ENCODE assay signal across 17 mouse cellular contexts in genomic region chr4:152406531-152406930, GRCm38 (mm10).
DNase-seq lines count a peak whose midpoint lies in the region; ATAC-seq and TF ChIP-seq lines count a peak whose summit lies in the region.
"Had no signal": no experiment of that assay in that cellular context is flagged by ENCODE, and none has a peak within 500 bp of the region (broad histone marks: within the 10 kb centered on the region; RNA-seq: fewer than 3 reads in every experiment).

No protein-coding gene starts in this region.

- H3K4me2 ChIP-seq in forebrain, embryonic 12.5 days = no peak overlapping the region
- H3K4me2 ChIP-seq in forebrain, embryonic 11.5 days (ENCODE audit: low read depth, low read length, severe bottlenecking) = no peak overlapping the region
- H3K4me2 ChIP-seq: heart, embryonic 12.5 days; neural tube, embryonic 12.5 days had no signal

- no peaks in the 10 kb centered on the region for H3K36me3 ChIP-seq in forebrain, embryonic 12.5 days (replicated peaks)
- H3K36me3 ChIP-seq in forebrain, embryonic 11.5 days (ENCODE audit: control insufficient read depth, insufficient read depth, low read length) = no peaks in the 10 kb centered on the region
- H3K36me3 ChIP-seq in limb, embryonic 10.5 days = no peaks in the 10 kb centered on the region
- H3K36me3 ChIP-seq: heart, embryonic 12.5 days; neural tube, embryonic 12.5 days had no signal

- H3K4me1 ChIP-seq in forebrain, embryonic 12.5 days = peaks cover 32% of the 10 kb centered on the region
- H3K4me1 ChIP-seq in forebrain, embryonic 11.5 days (replicated peaks; ENCODE audit: control insufficient read depth, insufficient read depth, low read length) = peaks cover 11% of the 10 kb centered on the region
- 0 out of 2 replicates have a peak, but pooled peaks cover 2% of the 10 kb centered on the region for H3K4me1 ChIP-seq in limb, embryonic 10.5 days

- DNase-seq in forebrain, embryonic 11.5 days (ENCODE audit: low spot score) = no peak
- no peak for DNase-seq in layer of hippocampus, adult 2 months (ENCODE audit: low spot score in 2 of 2)
- DNase-seq in layer of hippocampus, adult 8-10 months (ENCODE audit: low spot score in 2 of 2) = no peak
- peak; percentile 22 for DNase-seq in NIH3T3 (ENCODE audit: low read depth)
- DNase-seq in limb, embryonic 10.5 days (ENCODE audit: low spot score) = no peak
- DNase-seq in urinary bladder, adult 2 months (ENCODE audit: low spot score) = no peak
- DNase-seq: layer of hippocampus, adult 9-11 months; liver; liver, postnatal 0 days; lung, postnatal 14 days; thymus, postnatal 25 days had no signal

- no peaks in the 10 kb centered on the region for H3K9me3 ChIP-seq in forebrain, embryonic 12.5 days
- no peaks in the 10 kb centered on the region for H3K9me3 ChIP-seq in forebrain, embryonic 11.5 days (ENCODE audit: control insufficient read depth, low read length)
- no peaks in the 10 kb centered on the region for H3K9me3 ChIP-seq in limb, embryonic 10.5 days (replicated peaks)
- H3K9me3 ChIP-seq: heart, embryonic 12.5 days; neural tube, embryonic 12.5 days had no signal

- 79% methylated on average over 8 of the region's 8 CpGs for WGBS in forebrain, embryonic 12.5 days
- WGBS in forebrain, embryonic 11.5 days = 80% methylated on average over 8 of the region's 8 CpGs
- WGBS in limb, embryonic 10.5 days = 82% methylated on average over 8 of the region's 8 CpGs

- H3K4me3 ChIP-seq in forebrain, embryonic 12.5 days (replicated peaks) = no peak overlapping the region
- H3K4me3 ChIP-seq in forebrain, embryonic 11.5 days (ENCODE audit: low read depth, low read length) = no peak overlapping the region
- H3K4me3 ChIP-seq in layer of hippocampus, adult 2 months = no peak overlapping the region
- H3K4me3 ChIP-seq in limb, embryonic 10.5 days = no peak overlapping the region
- H3K4me3 ChIP-seq: heart, embryonic 12.5 days; neural tube, embryonic 12.5 days had no signal

- H3K9ac ChIP-seq in forebrain, embryonic 12.5 days = no peak overlapping the region
- H3K9ac ChIP-seq in forebrain, embryonic 11.5 days (ENCODE audit: low read length) = no peak overlapping the region
- H3K9ac ChIP-seq: heart, embryonic 12.5 days; liver, postnatal 0 days; neural tube, embryonic 12.5 days had no signal

- no peak for ATAC-seq in forebrain, embryonic 12.5 days (ENCODE audit: low FRiP score)
- ATAC-seq in forebrain, embryonic 11.5 days (replicated peaks; ENCODE audit: low FRiP score) = no peak
- ATAC-seq: intestine, postnatal 0 days; liver, postnatal 0 days; Patski had no signal

- H3K27me3 ChIP-seq in forebrain, embryonic 12.5 days = 0 out of 2 replicates have a peak, but pooled peaks cover 3% of the 10 kb centered on the region
- no peaks in the 10 kb centered on the region for H3K27me3 ChIP-seq in forebrain, embryonic 11.5 days (ENCODE audit: control insufficient read depth, insufficient read depth, low read length)
- H3K27me3 ChIP-seq in limb, embryonic 10.5 days (ENCODE audit: low read depth, poor library complexity, severe bottlenecking) = no peaks in the 10 kb centered on the region
- H3K27me3 ChIP-seq: heart, embryonic 12.5 days; neural tube, embryonic 12.5 days; Patski had no signal

- TF ChIP-seq CTCF in layer of hippocampus, adult 2 months (conservative IDR thresholded peaks at IDR 0.05) = no peak

- H3K27ac ChIP-seq in forebrain, embryonic 12.5 days = peak overlapping the region; percentile 67; the same call in 1 of the 2 replicates
- no peak overlapping the region for H3K27ac ChIP-seq in forebrain, embryonic 11.5 days (ENCODE audit: low read depth, low read length)
- H3K27ac ChIP-seq in layer of hippocampus, adult 2 months = peak overlapping the region; percentile 91
- H3K27ac ChIP-seq in limb, embryonic 10.5 days = 0 out of 2 replicates have a peak overlapping the region, but pooled peaks have one; percentile 15
- H3K27ac ChIP-seq: kidney, postnatal 0 days; neural tube, embryonic 12.5 days had no signal
